Mouse (Mus musculus) T-helper 1 cell (primary cell): Measurements from ENCODE around the gene Ccm2l.

Experiments
- in situ Hi-C: fragments of 300-600 bp; cut with MboI, MseI; formaldehyde crosslinking; loops from one replicate; pipeline ENCODE4 v1.15.1; 2025; ENCODE audit warnings: high pct_unique_total_duplicates

Ccm2l gene

DNA sequence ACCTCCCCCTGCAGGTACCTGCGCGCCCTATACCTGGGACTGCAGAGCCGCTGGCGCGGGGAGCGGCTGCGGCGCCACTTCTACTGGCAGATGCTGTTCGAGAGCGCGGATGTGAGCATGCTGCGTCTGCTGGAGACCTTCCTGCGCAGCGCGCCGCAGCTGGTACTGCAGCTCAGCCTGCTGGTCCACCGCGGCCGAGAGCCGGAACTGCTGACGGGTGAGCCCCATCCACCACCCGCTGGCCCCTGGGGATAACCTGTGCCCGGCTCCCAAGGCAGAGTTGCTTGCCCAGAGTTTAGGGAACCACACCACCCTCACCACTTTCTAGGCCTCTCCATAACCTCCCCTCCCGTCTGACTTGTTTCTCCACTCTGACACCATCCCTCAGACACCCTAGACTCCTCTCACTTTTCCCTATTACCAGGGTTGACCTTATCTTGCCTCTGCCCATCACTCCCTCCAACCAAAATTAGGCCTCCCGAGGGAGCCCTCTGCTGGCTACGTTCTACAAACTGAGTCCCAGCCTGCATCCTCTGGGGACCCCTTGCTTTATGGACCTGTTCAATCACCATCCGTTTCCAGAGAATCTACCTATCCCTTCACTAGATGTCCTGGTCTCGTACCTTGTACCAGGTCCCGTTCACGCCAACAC, 12.9 kb upstream of the Ccm2l start:
- in situ Hi-C loops, result no loop called here

- in situ Hi-C loops, result no loop called here
These were observed 11.9 kb upstream of the Ccm2l start for GRCm38 (mm10) chr2:153053896-153054295.

GRCm38 (mm10) chr2:153055270-153055920, 10.4 kb upstream of the Ccm2l start:
- in situ Hi-C loops, result no loop called here

DNA sequence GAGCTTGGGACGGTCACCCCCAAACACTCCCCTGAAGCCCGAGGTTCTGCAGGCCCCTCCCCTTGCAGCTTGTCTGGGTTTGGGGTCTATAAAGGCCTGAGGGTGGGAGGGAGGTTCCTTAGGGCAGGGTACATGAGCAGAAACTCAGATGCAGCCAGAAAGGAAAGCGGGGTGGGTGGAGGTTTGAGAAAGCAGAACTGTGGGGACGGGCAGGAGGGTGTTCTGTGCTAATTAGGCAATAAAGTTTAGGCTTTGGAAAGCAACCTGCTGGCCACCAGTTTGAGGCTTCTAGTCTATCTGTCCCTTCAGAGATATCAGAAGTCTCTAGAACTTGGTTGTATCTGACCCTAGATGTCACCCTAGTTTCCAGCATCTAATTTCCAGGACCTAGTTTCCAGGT, 7.4 kb upstream of the Ccm2l start:
- in situ Hi-C loops, result no loop called here

DNA sequence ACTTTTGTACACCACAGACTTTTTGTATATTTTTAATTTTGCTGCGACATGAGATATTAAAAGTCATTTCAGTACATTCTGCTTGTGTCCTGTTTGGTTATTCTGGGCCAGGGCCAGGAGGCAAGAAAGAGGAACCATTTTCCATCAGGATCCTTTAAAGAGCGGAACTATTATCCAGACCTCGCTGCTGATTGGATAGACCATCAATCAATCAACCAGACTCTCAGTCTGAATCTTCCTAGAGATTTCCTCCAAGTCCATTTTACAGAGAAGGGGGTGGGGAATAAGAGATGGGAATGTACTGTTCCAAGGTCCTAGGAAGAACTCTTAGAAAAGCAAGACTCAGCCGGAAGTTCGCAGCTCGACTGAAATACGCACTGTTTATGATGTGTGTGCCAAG, 5.5 kb upstream of the Ccm2l start:
- in situ Hi-C loops, result no loop called here

- in situ Hi-C loops, result no loop called here
These were observed 2.4 kb upstream of the Ccm2l start for GRCm38 (mm10) chr2:153063394-153063793.

- in situ Hi-C loops, result no loop called here
These were observed 1.4 kb upstream of the Ccm2l start for GRCm38 (mm10) chr2:153064190-153064970.

GRCm38 (mm10) chr2:153066991-153067390, 1.2 kb downstream of the Ccm2l start:
- in situ Hi-C loops, result no loop called here

DNA sequence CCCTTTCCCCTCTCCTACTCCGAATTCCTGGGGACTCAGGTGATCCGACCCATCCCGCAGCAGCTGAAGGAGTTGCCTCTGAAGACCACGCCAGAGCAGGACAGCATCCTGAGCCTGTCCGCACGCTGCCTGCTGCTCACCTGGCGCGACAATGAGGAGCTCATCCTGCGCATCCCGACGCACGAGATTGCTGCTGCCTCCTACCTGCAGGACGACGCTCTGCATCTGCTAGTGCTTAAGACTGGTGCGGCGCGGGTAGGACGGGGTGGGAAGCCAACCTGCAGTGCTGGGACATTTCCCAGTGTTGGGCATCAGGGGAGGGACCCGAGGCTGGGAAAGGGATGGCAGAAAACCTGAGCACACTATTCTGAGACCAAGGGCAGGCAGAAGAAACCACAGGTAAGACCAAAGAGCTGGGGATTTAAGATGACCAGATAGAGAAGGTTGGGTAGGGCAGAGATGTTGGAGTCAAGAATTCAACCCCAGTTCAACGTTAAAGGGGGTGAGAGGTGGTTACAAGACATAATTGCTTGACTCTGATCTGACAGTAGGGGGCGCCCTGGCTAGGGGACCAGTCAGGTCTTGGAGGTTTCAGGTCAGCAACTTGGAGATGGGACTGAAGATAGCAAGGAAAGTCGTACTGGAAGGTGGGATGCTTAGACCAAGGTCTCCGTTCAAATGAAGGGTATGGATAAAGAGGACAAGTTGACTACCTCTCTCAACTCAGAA, 5.2 kb downstream of the Ccm2l start:
- in situ Hi-C loops, result no loop called here

- in situ Hi-C loops, result no loop called here
These were observed 5.9 kb downstream of the Ccm2l start for GRCm38 (mm10) chr2:153071491-153072184.

DNA sequence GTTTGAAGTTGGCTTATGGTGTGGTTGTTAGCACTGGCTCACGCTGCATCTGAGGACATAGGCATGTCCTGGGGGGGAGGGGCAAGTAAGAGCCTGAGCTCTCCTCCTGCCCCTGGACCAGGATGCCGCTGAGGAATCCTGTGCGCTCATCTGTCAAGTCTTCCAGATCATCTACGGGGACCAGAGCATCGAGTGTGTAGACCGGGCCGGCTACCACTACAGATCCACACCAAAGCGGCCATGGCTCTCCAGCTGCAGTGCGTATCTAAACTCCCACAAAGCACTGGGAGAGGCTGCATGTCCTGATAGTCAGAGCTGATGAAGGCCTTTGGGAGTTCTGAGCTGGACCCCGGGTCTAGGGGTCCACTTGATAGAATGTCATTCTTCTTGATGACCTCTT, 8.9 kb downstream of the Ccm2l start:
- in situ Hi-C loops, result no loop called here

DNA sequence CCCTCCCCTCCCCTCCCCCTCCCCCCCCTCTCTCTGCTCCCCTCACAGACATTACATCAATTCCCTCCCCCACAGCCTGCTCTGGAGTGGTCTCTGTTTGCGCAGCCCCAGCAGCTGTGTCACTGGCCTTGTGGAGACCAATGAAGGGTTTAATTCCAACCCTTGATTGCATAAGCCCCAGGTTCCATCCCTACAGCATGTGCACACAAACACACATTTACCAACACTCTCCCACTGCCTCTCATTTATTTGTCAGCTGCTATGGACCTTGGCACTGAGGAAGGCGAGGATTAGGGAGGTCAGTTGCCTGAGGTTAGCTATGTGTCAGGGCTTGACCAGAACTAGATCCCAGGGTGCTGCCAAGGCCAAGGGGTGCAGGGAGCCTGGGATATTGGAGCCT, 10.2 kb downstream of the Ccm2l start:
- in situ Hi-C loops, result no loop called here

DNA sequence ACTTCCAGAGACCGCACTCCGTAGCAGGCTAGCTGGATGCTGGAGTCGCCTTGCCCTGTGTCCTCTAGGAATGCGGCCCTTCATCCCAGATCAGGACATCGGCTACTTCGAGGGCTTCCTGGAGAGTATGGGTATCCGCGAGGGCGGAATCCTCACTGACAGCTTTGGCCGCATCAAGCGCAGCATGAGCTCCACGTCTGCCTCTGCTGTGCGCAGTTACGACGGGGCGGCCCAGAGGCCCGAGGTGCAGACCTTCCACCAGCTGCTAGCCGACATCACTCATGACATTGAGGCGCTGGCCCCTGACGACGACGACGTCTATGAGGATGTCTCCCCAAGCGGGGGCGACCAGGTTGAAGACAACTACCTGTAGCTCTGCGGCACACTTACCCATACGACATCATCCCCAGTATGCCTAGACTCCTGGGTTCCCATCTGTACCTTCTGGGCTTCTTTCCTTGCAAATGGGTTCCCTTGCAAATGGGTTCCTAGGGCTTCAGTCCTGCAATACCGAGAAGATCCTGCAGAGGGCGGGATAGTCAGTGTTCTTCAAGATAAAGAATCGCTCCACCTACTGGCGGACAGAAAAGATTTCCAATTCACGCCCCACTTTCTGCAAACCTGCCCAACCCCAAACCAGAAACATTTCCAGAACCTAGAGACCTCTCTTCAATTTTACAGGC, 15.2 kb downstream of the Ccm2l start:
- in situ Hi-C loops, result loop anchor here (5.0 kb wide), 1 partner anchor 46 kb away; no protein-coding TSS in a partner anchor

GRCm38 (mm10) chr2:153081866-153082265, 16.1 kb downstream of the Ccm2l start:
- in situ Hi-C loops, result loop anchor here (5.0 kb wide), 1 partner anchor 45 kb away; no protein-coding TSS in a partner anchor

DNA sequence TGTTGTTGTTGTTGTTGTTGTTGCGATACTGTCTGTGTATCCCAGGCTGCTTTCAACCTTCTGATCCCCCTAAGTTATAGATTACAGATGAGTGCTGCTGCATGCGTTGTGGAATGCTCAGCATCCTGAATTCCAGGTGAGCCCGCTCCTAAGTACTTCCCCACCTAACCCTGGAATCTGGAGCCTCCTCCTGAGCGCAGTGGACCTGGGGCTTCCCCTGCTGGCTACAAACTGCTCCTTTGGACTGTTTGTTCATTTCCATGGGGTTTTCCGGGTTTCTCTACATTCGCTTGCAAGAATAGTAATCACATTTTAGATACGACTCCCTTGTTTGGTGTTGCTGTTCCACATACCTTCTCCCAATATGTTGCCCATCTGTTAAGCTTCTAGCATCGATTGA, 17.5 kb downstream of the Ccm2l start:
- in situ Hi-C loops, result loop anchor here (5.0 kb wide), 1 partner anchor 44 kb away; no protein-coding TSS in a partner anchor

- in situ Hi-C loops, result loop anchor here (5.0 kb wide), 1 partner anchor 43 kb away; no protein-coding TSS in a partner anchor
These were observed 18.1 kb downstream of the Ccm2l start for GRCm38 (mm10) chr2:153083824-153084223.

- in situ Hi-C loops, result loop anchor here (5.0 kb wide), 1 partner anchor 43 kb away; no protein-coding TSS in a partner anchor
These were observed 18.7 kb downstream of the Ccm2l start for GRCm38 (mm10) chr2:153084261-153084976.

- in situ Hi-C loops, result no loop called here
These were observed 19.8 kb downstream of the Ccm2l start for GRCm38 (mm10) chr2:153085556-153085955.

DNA sequence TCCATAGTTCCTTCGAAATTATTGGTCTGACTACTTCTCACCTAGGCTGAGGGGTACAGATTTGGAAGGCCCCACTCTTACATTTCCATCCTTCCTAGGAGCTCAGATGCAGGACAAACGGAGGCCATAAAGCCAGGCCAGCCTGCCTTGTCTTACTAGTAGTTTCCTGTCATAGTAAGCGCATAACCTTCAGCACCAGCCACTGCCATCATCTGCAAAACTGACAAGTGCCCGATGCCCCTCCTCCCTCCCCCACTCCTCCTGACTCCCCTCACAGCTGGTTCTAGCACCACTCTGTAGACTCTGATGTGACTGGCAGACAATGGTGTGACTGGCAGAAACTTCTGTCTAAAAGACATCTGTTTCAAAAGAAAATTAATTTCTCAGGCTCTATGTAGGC, 20.4 kb downstream of the Ccm2l start:
- in situ Hi-C loops, result no loop called here

DNA sequence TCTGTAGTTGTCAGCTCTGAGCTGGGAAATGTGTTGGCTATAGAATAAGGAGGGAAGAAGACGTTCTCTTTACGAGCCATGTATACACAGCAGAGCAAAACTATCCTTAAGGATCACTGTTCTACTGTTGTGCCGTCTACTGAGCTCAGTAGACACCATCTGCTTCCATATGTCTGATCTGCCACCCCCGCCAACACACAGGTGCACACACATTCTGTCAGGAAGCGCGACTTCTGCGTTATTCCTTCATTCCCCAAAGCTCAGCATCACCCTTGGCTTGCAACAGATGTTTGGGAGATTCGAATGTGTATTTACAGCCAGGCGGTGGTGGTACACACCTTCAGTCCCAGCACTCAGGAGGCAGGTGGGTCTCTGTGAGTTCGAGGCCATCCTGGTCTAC, 21.3 kb downstream of the Ccm2l start:
- in situ Hi-C loops, result no loop called here
